Mouse (Mus musculus) left cerebral cortex, postnatal 36 days (tissue): ENCODE measurements around the gene Dlgap4. TPM values are rescaled to one million over a fixed set of nuclear protein-coding genes. Genes with fewer than 3 reads are reported as not detected.

Source experiments
- DNase-seq, 2 experiments: peaks; one replicate each; pipeline ENCODE4 v3.0.0; 2021 to 2022; ENCODE audit warnings: low spot score in 2 of 2, mixed read lengths in 1 of 2
- intact Hi-C: fragments of 180-260 bp; cut with DNase I; formaldehyde crosslinking; loops from one replicate; pipeline ENCODE4 v1.15.1; 2025
- total RNA-seq, 2 experiments: library from RNA; stranded (reverse); gene quantifications; 2 replicates each; pipeline ENCODE4 v1.2.3; 2021

Dlgap4 gene
- total RNA-seq, 2 experiments from 2014 or later, result 224 to 241 TPM

DNA sequence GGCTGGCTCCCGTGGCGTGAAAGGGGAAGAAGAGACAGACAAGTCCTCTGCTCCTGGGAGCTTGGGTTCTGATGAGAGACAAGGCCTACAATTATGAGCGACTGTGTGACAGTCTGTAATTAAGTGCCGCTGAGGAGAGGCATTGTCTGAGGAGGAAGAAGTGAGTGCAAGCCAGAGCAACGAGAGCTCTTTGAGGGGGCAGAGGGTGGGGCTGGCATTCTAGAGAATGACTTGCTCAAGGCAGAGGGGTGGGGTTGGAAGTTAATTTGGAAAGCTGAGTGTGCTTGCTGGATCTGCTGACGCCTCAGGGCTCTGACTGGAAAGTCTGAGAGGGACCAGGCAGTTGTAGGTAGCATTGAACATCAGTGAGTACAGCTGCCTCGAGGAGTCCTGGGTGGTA, 112.8 kb downstream of the Dlgap4 start:
- intact Hi-C loops, result loop anchor here (5.0 kb wide), 1 partner anchor 36 kb away; no protein-coding TSS in a partner anchor
- DNase-seq, result no peak

DNA sequence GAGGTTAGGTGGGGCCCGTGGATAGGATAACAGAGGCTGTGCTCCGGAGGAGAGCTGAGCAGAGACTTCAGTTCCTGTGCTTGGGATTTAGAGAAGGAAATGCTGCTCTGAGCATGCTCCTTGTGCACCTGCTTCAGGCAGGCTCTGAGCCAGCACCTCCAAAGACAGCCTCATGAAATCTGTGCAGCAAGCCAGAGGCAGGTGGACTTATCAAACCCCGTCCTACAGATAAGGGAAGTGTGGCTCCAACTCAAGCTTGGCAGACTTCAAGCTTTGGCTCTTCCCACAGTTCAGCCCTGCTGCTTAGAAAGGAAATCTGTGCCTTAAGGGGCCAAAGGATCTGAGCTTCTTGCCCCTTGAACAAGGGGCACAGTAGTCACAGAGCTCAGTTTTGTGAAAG, 113.4 kb downstream of the Dlgap4 start:
- intact Hi-C loops, result loop anchor here (5.0 kb wide), 1 partner anchor 35 kb away; no protein-coding TSS in a partner anchor

DNA sequence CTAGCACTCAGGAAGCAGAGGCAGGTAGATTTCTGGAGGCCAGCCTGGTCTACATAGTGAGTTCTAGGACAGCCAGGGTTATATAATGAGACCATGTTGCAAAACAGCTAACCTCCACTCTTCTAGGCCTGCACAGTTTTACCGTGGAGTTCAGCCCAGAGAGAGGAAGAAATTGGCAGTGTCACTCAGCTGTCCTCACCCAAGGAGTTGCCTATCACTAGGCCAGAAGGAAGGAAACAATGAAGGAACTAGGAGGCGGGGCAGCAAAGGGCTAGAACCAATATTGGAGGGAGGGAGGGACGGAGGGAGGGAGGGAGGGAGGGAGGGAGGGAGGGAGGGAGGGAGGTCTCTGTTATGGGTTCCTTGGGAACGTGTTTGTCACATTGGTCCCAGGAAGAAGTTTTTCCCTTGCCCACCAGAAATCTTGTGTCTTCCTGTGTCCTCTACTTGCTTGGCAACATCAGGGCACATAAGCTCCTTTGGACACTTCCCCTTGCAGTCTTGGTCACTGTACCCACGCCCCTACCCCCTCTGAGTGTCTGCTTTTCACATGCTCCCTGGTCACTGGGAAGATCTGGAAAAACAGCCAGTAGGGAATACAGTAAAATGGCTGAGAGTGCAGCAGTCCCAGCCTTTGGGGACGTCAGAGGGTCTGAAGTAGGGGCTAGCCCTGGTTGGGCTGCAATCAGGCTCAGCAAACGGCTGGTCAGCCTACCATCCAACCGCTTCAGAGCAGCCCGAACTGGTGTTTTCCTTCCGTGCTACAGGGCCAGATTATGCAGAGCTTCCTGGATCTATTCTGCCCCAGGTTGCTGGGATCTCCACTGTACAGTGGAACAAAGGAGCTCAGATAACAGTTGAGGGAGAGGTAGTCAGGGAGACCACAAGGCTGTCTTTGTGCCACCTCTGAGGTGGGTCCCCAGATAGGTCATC, 116.3 kb downstream of the Dlgap4 start:
- no peak for DNase-seq
- intact Hi-C loops, result loop anchor here (5.0 kb wide), 1 partner anchor 32 kb away; no protein-coding TSS in a partner anchor

More for the DNA sequence above, 113.4 kb downstream of the Dlgap4 start:
- peak in 1 of 2 experiments; percentile 57 for DNase-seq

DNA sequence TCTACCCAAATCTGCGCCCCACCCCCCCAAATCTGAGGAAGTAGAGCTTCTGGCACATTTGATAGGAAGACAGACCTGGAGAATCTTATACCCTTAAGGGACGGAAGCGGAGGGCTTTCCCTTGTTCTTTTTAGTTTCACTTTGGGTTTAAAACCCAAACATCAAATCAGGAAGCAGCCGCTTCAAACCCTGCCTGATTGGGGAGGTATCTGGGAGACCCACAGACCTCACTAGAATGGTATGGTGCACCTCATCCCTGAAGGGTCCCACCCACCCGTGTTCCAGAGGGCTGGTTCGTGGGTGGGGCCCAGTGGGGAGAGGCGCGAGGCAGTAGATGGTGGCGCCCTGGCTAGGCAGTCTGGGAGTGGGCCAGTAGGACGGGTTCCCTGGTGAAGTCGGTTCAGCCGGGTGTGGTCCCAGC, 117.0 kb downstream of the Dlgap4 start:
- intact Hi-C loops, result no loop called here
- DNase-seq, result no peak

DNA sequence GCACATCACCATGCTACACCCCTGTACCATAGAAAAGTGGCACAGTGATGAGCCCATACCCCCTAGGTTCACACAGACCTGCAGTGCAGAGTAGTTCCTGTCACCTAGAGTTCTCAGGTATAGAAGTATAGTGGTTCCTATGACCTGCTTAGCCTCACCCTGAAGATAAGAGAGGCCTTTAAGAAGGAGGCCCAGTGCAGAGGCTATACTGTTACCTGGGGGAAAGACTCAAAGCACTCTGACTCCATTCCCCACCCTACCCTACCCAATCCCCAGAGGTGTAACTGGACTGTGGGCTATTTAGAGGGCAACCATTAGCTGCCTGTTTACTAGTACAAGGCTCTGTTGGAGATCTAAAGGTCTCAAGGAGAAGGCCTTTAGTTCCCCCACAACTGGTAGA, 118.1 kb downstream of the Dlgap4 start:
- DNase-seq, result no peak
- intact Hi-C loops, result no loop called here

DNA sequence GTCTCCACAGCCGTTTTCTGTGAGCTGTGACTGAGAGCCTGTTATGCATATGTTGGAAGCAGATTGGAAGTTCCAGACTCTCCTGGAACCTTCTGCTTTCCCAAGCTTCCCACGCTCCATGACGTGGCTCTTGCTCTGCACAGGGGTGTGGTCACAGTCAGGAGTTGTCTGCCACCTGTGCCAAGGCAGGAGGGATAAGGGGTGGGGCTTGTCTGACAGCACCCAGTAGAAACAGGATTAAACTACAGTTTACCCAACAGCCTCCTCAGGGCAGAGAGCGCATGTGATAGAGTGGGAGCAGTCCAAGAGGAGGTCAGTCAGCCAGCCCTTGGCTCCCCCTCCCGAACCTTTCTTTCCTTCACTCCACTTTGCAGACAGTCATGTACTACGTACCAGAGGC, 118.6 kb downstream of the Dlgap4 start:
- intact Hi-C loops, result no loop called here
- DNase-seq, result peak; percentile 81 to 84

DNA sequence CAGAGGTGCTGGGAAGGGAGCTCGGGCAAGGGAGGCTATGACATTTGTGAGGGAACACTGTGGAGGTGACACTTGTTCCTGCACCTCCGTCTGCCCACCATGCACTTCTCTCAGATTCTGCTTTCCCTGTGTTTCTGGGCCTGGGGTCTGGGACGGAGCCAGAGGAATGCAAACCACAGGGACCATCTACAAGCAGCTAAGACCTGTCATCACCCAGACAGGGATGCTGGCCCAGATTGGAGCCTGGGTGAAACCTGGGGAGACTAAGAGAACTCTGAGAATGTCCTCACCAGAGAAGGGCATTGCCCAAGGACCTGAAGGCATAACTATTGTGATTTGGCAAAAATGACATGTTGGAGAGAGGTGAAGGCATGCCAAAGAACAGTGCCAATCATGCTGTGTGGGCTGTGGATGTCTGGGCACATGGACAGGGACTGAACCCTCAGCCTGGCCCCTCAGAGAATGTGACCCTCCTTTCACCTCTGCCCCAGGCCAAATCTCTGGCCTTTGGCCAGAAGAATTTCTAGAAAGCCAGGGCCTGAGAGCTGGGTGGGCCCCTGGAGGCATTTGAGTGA, 122.3 kb downstream of the Dlgap4 start:
- intact Hi-C loops, result no loop called here

DNA sequence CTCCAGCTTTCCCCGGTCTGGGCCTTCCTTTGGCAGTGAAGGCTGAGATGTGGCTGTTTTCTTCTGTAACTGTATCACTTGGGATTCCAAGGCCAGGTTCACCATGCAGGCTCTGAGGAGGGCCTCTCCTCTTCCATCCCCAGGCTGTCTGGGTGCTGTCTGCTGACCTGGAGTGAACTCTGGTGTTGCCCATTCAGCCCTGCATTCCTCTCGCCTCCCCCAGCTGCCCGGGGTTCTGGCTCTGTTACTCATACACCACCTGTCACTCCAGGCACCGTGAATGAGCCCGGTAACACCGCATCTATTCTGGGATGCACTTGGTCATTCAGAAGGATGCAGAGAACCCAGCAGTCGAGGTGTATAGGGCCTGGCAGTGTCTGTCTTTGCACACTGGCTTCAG, 123.3 kb downstream of the Dlgap4 start:
- intact Hi-C loops, result no loop called here
- DNase-seq, result no peak

More for the DNA sequence above, 122.3 kb downstream of the Dlgap4 start:
- no peak for DNase-seq

DNA sequence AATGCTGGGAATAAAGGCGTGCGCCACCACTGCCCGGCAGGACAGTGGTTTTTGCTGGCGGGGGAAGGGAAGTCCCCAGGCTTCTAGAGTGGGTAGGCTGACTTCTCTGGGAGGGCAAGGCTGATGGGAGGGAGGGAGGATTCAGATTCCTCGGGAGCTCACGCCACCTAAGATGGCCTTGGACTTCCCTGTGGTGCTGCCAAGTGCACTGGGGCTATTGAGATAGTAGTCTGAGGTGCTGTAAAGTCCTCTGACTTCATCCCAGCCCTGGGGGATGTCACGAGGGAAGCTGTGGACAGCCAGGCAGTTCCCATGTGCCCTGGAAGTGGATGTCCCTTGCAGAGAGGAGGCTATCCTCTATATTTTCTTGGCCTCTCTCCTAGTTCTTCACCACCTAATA, 124.5 kb downstream of the Dlgap4 start:
- intact Hi-C loops, result no loop called here
- no peak for DNase-seq

DNA sequence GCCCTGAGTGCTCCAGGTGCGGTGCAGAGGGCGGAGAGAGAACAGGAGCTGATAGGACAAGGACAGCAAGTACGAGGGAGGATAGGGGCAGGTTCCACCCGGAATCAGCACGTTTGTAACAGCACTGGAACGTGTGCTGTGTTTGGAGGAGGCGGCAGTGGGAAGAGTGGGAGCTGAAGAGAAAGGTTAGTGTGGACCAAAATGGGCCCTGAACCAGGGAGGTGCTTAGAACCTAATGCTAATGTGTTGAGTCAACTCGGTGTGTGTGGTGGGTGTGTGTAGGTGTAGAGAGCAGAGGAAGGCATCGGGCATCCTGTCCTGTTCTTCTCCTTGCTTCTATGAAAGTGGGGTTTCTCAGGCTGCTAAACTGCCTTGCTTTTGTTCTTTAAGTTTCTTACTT, 127.8 kb downstream of the Dlgap4 start:
- intact Hi-C loops, result no loop called here
- DNase-seq, result peak in 1 of 2 experiments; percentile 53

DNA sequence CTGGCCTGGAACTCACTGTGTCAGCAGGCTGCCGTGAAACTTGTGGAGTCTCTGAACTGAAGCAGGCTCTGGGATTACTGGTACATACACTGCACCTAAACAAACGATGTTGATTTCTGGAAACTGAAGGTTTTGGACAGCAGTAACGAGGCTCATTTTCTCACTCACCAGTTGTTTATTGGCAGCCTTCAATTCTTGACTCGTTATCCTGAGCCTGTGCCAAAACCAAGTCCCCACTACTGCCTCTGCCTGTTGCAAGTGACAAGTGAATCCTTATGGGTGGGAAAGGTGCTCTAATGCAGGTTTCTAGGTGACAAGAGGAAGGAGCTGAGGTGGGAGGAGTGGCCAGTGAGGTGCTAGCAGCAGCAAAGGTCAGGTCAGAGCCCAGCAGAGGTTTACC, 128.5 kb downstream of the Dlgap4 start:
- intact Hi-C loops, result no loop called here
- DNase-seq, result no peak

DNA sequence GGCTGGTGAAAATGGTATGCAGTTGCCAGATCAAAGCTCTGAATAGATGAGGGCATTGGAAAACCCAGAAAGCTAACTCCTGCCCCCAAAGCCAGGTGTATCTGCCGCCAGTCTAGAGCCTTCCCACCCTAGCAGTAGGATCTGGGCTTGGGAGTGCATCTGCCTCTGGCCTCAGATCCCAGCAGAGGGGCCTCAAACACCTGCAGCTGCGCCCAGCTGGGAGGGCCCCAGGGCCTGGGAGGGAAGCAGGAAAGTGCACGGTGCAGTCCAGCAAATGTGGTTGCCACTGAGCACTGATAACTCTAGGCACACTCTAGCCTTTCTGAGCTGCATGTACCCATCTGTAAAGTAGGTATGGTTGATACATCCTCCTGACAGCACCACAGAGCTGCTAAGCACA, 129.7 kb downstream of the Dlgap4 start:
- DNase-seq, result no peak
- intact Hi-C loops, result no loop called here

DNA sequence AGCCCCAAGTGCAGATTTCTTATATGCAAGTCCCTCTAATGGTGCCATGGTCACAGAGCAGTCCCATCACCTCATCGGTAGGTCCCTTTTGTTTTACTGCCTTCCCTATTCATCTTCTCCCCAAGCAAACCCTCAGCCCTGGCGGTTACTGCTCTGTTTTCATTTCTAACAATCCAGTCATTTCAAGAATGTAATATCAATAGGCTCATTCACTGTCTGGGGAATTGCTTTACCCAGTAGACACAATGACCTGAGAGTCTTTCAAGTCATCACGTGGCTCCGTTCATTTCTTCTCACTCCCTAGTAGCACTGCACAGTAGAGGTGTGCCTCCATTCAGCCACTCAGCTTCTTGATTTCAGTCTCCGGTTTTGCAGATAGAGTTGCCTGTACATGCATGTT, 130.9 kb downstream of the Dlgap4 start:
- no peak for DNase-seq
- intact Hi-C loops, result no loop called here

DNA sequence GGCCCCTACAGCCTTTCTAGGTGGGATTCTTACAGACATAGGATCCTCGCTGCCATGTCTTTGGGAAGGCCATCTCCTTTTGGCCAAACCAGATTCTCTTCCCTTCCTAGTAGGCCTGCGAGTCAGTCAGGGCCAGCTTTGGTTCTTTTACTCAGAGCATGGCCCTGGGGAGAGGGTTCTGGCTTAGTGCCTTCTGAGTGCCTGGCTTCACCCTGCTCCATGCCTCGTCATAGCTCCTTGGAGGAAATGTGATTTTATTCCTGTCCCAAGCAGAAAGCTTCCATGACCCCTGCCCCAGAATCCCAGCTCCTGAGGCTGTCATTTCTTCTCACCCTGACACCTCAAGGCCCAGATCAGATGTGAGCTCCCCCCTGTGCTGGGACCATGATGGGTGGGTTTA, 133.8 kb downstream of the Dlgap4 start:
- intact Hi-C loops, result no loop called here

DNA sequence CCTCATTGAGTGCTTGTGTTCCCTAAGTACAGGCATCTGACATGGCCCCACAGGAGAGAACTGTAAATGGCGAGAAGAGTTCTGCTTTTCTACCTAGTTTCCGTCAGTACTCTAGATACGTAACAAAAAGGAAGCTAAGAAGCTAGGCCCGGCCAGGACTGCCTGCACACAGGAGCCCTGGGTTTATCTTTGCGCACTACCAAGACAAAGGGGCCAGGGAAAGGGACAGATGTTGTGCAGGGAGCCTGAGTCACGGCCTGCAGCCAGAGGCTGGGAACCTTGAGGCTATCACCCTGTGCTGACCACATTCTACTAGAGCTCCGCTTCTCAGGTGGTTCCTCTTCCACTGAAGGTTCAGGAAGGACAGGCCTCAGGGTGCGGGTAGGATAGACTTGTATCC, 136.2 kb downstream of the Dlgap4 start:
- DNase-seq, result no peak
- intact Hi-C loops, result no loop called here

More for the DNA sequence above, 133.8 kb downstream of the Dlgap4 start:
- DNase-seq, result no peak

DNA sequence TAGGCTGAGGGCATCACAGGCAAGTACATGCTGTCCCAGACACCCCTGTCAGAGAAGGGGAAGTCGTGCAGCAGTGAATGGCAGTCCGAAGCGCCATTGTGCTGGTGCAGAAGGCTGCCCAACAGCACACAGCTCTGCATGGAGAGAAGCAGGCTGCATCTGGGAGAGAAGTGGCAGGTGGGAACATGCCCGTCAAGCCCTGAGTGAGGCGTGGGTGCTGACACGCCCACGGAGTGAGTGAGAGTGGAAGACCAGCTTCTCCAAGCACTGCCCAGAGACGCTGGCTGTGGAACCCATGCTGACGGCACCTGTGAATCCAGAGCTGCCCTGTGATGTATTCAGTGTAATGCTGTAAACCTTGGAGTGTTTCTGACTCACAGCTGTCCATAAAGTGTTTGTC, 143.4 kb downstream of the Dlgap4 start:
- intact Hi-C loops, result no loop called here
- peak; percentile 57 to 66 for DNase-seq

DNA sequence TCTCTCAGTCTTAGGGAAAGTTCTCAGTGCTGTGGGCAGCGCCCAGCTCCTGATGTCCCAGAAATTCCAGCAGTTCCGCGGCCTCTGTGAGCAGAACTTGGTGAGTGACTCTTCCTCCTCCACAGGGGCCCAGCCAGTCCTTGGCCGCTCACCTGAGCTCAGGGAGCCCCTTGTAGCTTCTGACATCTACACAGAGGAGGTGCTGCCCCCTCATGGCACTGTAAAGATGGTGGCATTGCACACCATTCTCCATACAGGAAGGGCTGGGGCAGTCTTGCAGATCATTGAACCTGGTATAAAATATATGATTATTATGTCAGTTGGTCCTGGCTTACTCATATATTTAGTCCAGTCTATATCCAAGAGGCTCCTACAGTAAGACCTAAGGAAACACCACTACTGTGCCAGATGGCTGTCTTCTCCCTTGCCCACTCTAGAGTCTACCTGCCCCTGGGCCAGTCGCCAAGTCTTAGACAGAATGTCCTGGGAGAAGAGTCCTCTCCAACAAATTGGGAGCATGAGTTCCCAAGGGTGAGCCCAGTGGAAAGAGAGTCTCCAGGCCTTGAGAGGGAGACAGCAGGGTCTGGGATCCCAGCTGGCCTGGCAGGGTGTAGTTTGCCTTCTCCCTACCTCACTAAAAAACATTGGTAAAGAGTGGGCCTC, 147.5 kb downstream of the Dlgap4 start:
- intact Hi-C loops, result loop anchor here (5.0 kb wide), 1 partner anchor 34 kb away; no protein-coding TSS in a partner anchor

DNA sequence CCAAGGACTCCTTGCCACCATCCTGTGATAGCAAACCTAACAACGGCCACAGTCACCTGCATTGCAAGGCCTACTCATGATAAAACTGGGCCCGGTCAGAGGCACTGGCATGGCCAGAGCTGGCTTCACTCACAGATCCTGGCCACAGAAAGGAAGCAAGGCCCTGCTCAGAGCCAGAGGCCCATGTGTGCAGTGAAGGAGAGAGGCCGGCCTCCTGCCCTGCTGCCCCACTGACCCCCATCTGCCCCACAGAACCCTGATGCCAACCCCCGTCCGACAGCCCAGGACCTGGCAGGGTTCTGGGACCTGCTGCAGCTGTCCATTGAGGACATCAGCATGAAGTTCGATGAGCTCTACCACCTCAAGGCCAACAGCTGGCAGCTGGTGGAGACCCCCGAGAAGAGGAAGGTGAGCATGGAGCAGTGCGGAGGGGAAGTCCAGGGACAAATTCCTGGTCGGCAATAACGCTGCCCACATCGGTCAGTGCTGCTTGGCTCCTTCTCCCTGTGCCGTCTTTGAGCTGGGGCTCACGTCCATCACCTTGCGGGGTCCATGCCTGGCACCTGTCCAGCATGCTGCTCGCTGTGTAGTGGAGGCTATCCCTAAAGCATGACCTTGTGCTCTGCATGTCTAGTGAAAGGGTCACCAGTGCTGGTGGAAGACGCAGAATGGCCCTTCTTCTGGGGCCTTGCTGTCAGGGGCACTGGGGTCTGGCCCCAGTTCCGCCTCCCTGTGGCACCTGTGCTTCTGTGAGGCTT, 148.2 kb downstream of the Dlgap4 start:
- DNase-seq, result no peak
- intact Hi-C loops, result loop anchor here (5.0 kb wide), 1 partner anchor 34 kb away; no protein-coding TSS in a partner anchor

More for the DNA sequence above, 147.5 kb downstream of the Dlgap4 start:
- no peak for DNase-seq

DNA sequence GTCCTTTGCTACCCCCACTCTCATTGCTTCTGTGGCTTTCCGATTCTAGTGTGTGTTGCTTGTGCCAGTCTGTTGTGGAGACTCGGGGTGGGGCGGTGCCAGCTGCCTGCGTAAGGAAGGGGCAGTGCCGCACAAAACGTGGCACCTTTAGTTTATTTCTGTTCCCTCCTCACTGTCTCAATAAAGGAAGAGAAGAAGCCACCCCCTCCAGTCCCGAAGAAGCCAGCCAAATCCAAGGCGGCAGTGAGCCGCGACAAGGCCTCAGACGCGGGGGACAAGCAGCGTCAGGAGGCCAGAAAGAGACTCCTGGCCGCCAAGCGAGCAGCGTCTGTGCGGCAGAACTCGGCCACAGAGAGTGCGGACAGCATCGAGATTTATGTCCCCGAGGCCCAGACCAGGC, 149.0 kb downstream of the Dlgap4 start:
- intact Hi-C loops, result loop anchor here (5.0 kb wide), 1 partner anchor 35 kb away; no protein-coding TSS in a partner anchor
- peak; percentile 52 to 74 for DNase-seq
